Mouse (Mus musculus) MEL (cell line): ENCODE measurements at regions not wholly inside any gene's neighbourhood (a gene's known extent, or its start where the extent isn't known, plus 50 kb on each side); places are given as distances from the start of the nearest gene placed in this dataset.

Source experiments
- DNase-seq: peaks from one replicate; pipeline ENCODE4 v3.0.0; 2011; ENCODE audit warnings: low read depth, low spot score
- H3K27ac ChIP-seq: 2 replicates; pipeline ENCODE4 v1.5.1; 2012; ENCODE audit warnings: low read depth, mild to moderate bottlenecking, control low read depth, low read length, moderate library complexity; ENCODE audit not compliant: control insufficient read depth
- H3K27me3 ChIP-seq, 2 experiments: fragments of 150-350 bp in 1 of 2; sonication (generic) in 1 of 2; 2 replicates each; pipeline ENCODE4 v1.6.1; 2012; ENCODE audit warnings: low read length in 2 of 2, mild to moderate bottlenecking in 2 of 2, improper control_type of control experiment in 1 of 2, moderate library complexity in 1 of 2; ENCODE audit not compliant: insufficient read depth in 2 of 2, control insufficient read depth in 1 of 2
- H3K36me3 ChIP-seq, 2 experiments: 2 replicates each; pipeline ENCODE4 v1.6.1; 2012 to 2014; ENCODE audit warnings: low read length in 2 of 2, improper control_type of control experiment in 1 of 2, inconsistent platforms in 1 of 2, mild to moderate bottlenecking in 1 of 2; ENCODE audit not compliant: insufficient read depth in 2 of 2, control insufficient read depth in 1 of 2
- H3K4me1 ChIP-seq, 2 experiments: fragments of 150-350 bp in 1 of 2; sonication (generic) in 1 of 2; 2 replicates each; pipeline ENCODE4 v1.6.1; 2012; ENCODE audit warnings: low read length in 2 of 2, improper control_type of control experiment in 1 of 2, mild to moderate bottlenecking in 1 of 2; ENCODE audit not compliant: insufficient read depth in 2 of 2, control insufficient read depth in 1 of 2
- H3K4me3 ChIP-seq, 2 experiments: fragments of 150-350 bp in 1 of 2; sonication (generic) in 1 of 2; 2 replicates each; pipeline ENCODE4 v1.5.1; 2012; ENCODE audit warnings: low read depth in 2 of 2, low read length in 2 of 2, mild to moderate bottlenecking in 2 of 2, moderate library complexity in 2 of 2, control low read depth in 1 of 2, improper control_type of control experiment in 1 of 2; ENCODE audit not compliant: control insufficient read depth in 1 of 2, insufficient read depth in 1 of 2
- H3K79me2 ChIP-seq: 2 replicates; pipeline ENCODE4 v1.6.1; 2012; ENCODE audit warnings: mild to moderate bottlenecking, low read length, moderate library complexity; ENCODE audit not compliant: control insufficient read depth, poor library complexity, insufficient read depth
- H3K9ac ChIP-seq: 2 replicates; pipeline ENCODE4 v1.6.1; 2012; ENCODE audit warnings: low read depth, mild to moderate bottlenecking, control low read depth, low read length, moderate library complexity; ENCODE audit not compliant: control insufficient read depth, poor library complexity, severe bottlenecking
- H3K9me3 ChIP-seq: fragments of 150-350 bp; sonication (generic); replicated peaks from 2 replicates; pipeline ENCODE4 v1.6.1; 2012; ENCODE audit warnings: mild to moderate bottlenecking, low read length, improper control_type of control experiment, moderate library complexity; ENCODE audit not compliant: insufficient read depth
- E2F4 ChIP-seq: IDR thresholded peaks from 2 replicates; pipeline ENCODE4 v1.6.1; 2011; ENCODE audit warnings: low read depth, low read length, improper control_type of control experiment, borderline replicate concordance
- EP300 ChIP-seq, 2 experiments: IDR thresholded peaks; 2 replicates each; pipeline ENCODE4 v1.6.1; 2011; ENCODE audit warnings: improper control_type of control experiment in 2 of 2, low read length in 2 of 2, low read depth in 1 of 2, mild to moderate bottlenecking in 1 of 2
- GABPA ChIP-seq: IDR thresholded peaks from 2 replicates; pipeline ENCODE4 v1.6.1; 2012; ENCODE audit warnings: low read depth, mild to moderate bottlenecking, inconsistent platforms, low read length, improper control_type of control experiment, moderate library complexity
- JUND ChIP-seq: IDR thresholded peaks from 2 replicates; pipeline ENCODE4 v1.6.1; 2011; ENCODE audit warnings: low read depth, mild to moderate bottlenecking, improper control_type of control experiment, low read length
- KAT2A ChIP-seq: conservative IDR thresholded peaks from 2 replicates; pipeline ENCODE4 v1.6.1; 2012; ENCODE audit warnings: low read depth, low read length, improper control_type of control experiment, inconsistent platforms
- MAFK ChIP-seq: IDR thresholded peaks from 2 replicates; pipeline ENCODE4 v1.6.1; 2011; ENCODE audit warnings: low read depth, mild to moderate bottlenecking, low read length, improper control_type of control experiment, borderline replicate concordance
- MYB ChIP-seq: IDR thresholded peaks from 2 replicates; pipeline ENCODE4 v1.6.1; 2011; ENCODE audit warnings: mild to moderate bottlenecking, low read depth, low read length, improper control_type of control experiment
- MYC ChIP-seq: IDR thresholded peaks from 2 replicates; pipeline ENCODE4 v1.6.1; 2011; ENCODE audit warnings: low read depth, mild to moderate bottlenecking, low read length, improper control_type of control experiment, moderate library complexity
- POLR2A ChIP-seq, 2 experiments: IDR thresholded peaks; 2 replicates each; pipeline ENCODE4 v1.6.1; 2011 to 2012; ENCODE audit warnings: low read length in 2 of 2, mild to moderate bottlenecking in 2 of 2, control low read depth in 1 of 2, improper control_type of control experiment in 1 of 2, low read depth in 1 of 2, moderate library complexity in 1 of 2; ENCODE audit not compliant: control insufficient read depth in 1 of 2, insufficient read depth in 1 of 2, poor library complexity in 1 of 2
- POLR2AphosphoS2 ChIP-seq: IDR thresholded peaks from 2 replicates; pipeline ENCODE4 v1.6.1; 2011; ENCODE audit warnings: low read length, improper control_type of control experiment
- RCOR1 ChIP-seq: IDR thresholded peaks from 2 replicates; pipeline ENCODE4 v1.6.1; 2012; ENCODE audit warnings: low read depth, mild to moderate bottlenecking, inconsistent platforms, low read length, improper control_type of control experiment
- SIN3A ChIP-seq: IDR thresholded peaks from 2 replicates; pipeline ENCODE4 v1.6.1; 2012; ENCODE audit warnings: low read length, improper control_type of control experiment, inconsistent platforms
- SMC3 ChIP-seq: IDR thresholded peaks from 2 replicates; pipeline ENCODE4 v1.6.1; 2011; ENCODE audit warnings: low read depth, low read length, improper control_type of control experiment
- TCF12 ChIP-seq: IDR thresholded peaks from 2 replicates; pipeline ENCODE4 v1.6.1; 2014; ENCODE audit warnings: low read depth, mild to moderate bottlenecking, inconsistent platforms, low read length, improper control_type of control experiment, moderate library complexity
- USF1 ChIP-seq: IDR thresholded peaks from 2 replicates; pipeline ENCODE4 v1.6.1; 2014; ENCODE audit warnings: low read depth, mild to moderate bottlenecking, inconsistent platforms, low read length, improper control_type of control experiment, moderate library complexity
- ZC3H11A ChIP-seq: IDR thresholded peaks from 2 replicates; pipeline ENCODE4 v1.6.1; 2012; ENCODE audit warnings: low read depth, mild to moderate bottlenecking, inconsistent platforms, low read length, improper control_type of control experiment
- ZKSCAN1 ChIP-seq: IDR thresholded peaks from 2 replicates; pipeline ENCODE4 v1.6.1; 2012; ENCODE audit warnings: low read depth, mild to moderate bottlenecking, inconsistent platforms, low read length, improper control_type of control experiment, moderate library complexity
- ZNF384 ChIP-seq: IDR thresholded peaks from 2 replicates; pipeline ENCODE4 v1.6.1; 2012; ENCODE audit warnings: low read depth, mild to moderate bottlenecking, inconsistent platforms, low read length, improper control_type of control experiment

DNA sequence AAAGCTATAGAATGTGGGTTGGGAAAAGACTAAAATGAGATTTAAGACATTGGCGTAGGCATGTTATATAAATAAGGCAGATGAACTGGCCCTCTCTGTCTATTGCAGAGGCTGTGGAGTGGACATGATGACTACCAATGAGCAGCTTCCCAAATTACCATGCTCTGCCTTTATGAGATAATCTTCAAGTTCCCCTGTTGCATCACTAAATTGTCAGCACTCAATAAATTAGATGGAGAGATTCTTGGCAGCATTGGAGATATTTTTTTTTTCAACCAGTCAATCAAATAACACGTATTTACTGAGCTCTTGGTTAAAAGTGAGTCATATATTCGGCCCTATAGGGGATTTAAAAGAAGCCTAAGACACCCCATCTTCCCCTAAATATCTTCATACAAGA is 91.6 kb upstream of the Spag17 start:
- no peak overlapping the region for H3K9ac ChIP-seq
- no peaks in the 10 kb centered on the region for H3K79me2 ChIP-seq
- no peak for DNase-seq
- no peak for TF ChIP-seq SMC3
- no peak for TF ChIP-seq TCF12
- no peak for TF ChIP-seq ZKSCAN1
- no peak for TF ChIP-seq USF1
- no peak for TF ChIP-seq MYB
- TF ChIP-seq, all 39 proteins: peak for 0
- Histone ChIP-seq H3K9me3 (no peaks in the 10 kb centered on the region), H3K4me1 (no peaks in the 10 kb centered on the region), H3K27me3 (no peaks in the 10 kb centered on the region), H3K27ac (no peak overlapping the region), H3K4me3 (no peak overlapping the region), H3K36me3 (no peaks in the 10 kb centered on the region)

DNA sequence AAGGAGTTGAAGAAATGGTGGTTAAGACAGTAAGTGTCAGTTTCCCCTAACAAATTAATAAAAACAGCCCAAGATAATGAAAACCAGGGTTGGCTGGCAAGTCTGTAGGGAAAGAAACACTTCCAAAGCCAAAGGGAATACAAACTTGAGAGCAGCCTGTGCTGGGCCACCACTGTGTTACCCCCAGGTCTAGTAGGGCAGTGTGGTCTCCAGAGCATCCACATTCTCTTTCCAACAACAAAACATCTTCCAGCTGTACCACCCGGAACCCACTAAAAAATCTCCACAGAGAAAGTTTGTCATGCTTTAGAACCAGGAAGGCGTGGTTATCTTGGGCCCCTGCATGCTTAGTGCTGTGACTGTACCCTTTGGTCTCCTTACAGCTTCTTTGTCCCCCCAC is 89.4 kb upstream of the Spag17 start:
- no peak overlapping the region for H3K27ac ChIP-seq
- no peaks in the 10 kb centered on the region for H3K27me3 ChIP-seq
- no peaks in the 10 kb centered on the region for H3K4me1 ChIP-seq
- no peaks in the 10 kb centered on the region for H3K36me3 ChIP-seq
- H3K79me2 ChIP-seq: no peaks in the 10 kb centered on the region
- H3K9ac ChIP-seq: no peak overlapping the region
- no peak overlapping the region for H3K4me3 ChIP-seq
- no peak for DNase-seq
- TF ChIP-seq RCOR1 (no peak), SIN3A (no peak), ZC3H11A (no peak), EP300 (IDR thresholded peaks at IDR 0.05; ENCODE audit: low read depth in 1 of 2, low read length in 2 of 2) (no peak), SMC3 (no peak), MAFK (no peak), E2F4 (no peak), POLR2A (IDR thresholded peaks at IDR 0.05; ENCODE audit: control insufficient read depth in 1 of 2, insufficient read depth in 1 of 2, low read depth in 1 of 2, low read length in 2 of 2, poor library complexity in 1 of 2) (no peak)
- TF ChIP-seq, all 39 proteins: peak for 0
- no peaks in the 10 kb centered on the region for H3K9me3 ChIP-seq

DNA sequence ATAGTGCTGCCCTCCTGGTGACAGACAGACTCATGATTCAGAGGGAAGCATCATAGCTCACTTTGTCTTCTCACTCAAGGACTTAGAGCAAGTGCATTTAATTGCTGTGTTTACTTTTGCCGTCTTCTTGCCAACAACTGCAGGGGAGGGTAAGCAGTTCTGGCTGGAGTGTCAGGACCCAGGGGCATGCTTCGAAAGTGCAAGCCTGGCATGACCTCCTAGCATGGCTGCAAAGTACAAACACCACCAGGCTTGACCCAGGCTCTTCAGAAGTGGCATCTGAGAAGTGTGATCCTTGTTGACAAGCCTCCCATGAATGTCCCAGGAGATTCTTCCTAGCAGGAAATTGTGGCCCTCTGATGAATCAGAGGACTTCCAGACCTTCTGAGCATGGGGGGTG is 87.4 kb upstream of the Spag17 start:
- Histone ChIP-seq H3K9me3 (no peaks in the 10 kb centered on the region), H3K27me3 (no peaks in the 10 kb centered on the region), H3K79me2 (no peaks in the 10 kb centered on the region), H3K4me3 (no peak overlapping the region), H3K4me1 (no peaks in the 10 kb centered on the region), H3K27ac (no peak overlapping the region), H3K36me3 (no peaks in the 10 kb centered on the region), H3K9ac (no peak overlapping the region)
- DNase-seq: no peak
- TF ChIP-seq ZNF384 (no peak), KAT2A (no peak), JUND (no peak), GABPA (no peak), MYC (no peak), POLR2AphosphoS2 (no peak), POLR2A (IDR thresholded peaks at IDR 0.05; ENCODE audit: control insufficient read depth in 1 of 2, insufficient read depth in 1 of 2, low read depth in 1 of 2, low read length in 2 of 2, poor library complexity in 1 of 2) (no peak)
